Mouse (Mus musculus) monocyte, adult 5-6 weeks (primary cell): Measurements from ENCODE around the gene Csnk2a2. TPM values are rescaled to one million over a fixed set of nuclear protein-coding genes. Genes with fewer than 3 reads are reported as not detected.

Experiments used
- ATAC-seq: fragments of 153-309, 156-312 bp; replicated peaks from 2 replicates; pipeline ENCODE4 v1.8.0; 2017; ENCODE audit warnings: mild to moderate bottlenecking; ENCODE audit not compliant: low TSS enrichment, insufficient number of reproducible peaks, severe bottlenecking, poor library complexity, low FRiP score
- total RNA-seq: library from RNA; stranded (forward); fragments of 200-1000, 200-491, 200-594 nt; gene quantifications from 3 replicates; pipeline ENCODE4 v1.2.3, GENCODE M21; 2017

The Csnk2a2 gene
- total RNA-seq, 1 experiment from 2014 or later = 16.8 TPM

- peak; percentile 74 for ATAC-seq
Observed at GRCm38 (mm10) chr8:95488698-95489332, 1.0 kb downstream of the Csnk2a2 start.

- ATAC-seq = no peak
Observed at GRCm38 (mm10) chr8:95487800-95488697, 1.8 kb downstream of the Csnk2a2 start.

GRCm38 (mm10) chr8:95470008-95470407, 19.8 kb downstream of the Csnk2a2 start:
- no peak for ATAC-seq

GRCm38 (mm10) chr8:95468995-95469394, 20.8 kb downstream of the Csnk2a2 start:
- ATAC-seq = no peak

GRCm38 (mm10) chr8:95466543-95466942, 23.3 kb downstream of the Csnk2a2 start:
- no peak for ATAC-seq

- no peak for ATAC-seq
Observed at GRCm38 (mm10) chr8:95452518-95452917, 37.3 kb downstream of the Csnk2a2 start.

GRCm38 (mm10) chr8:95450271-95450670, 39.6 kb downstream of the Csnk2a2 start:
- no peak for ATAC-seq

- no peak for ATAC-seq
Observed at GRCm38 (mm10) chr8:95447661-95448060, 42.2 kb downstream of the Csnk2a2 start.

GRCm38 (mm10) chr8:95445042-95445441, 44.8 kb downstream of the Csnk2a2 start:
- no peak for ATAC-seq

- ATAC-seq = no peak
Observed at GRCm38 (mm10) chr8:95441491-95442039, 48.3 kb downstream of the Csnk2a2 start.

GRCm38 (mm10) chr8:95440168-95440709, 49.6 kb downstream of the Csnk2a2 start:
- ATAC-seq = no peak

- no peak for ATAC-seq
Observed at GRCm38 (mm10) chr8:95439421-95439820, 50.4 kb downstream of the Csnk2a2 start.

GRCm38 (mm10) chr8:95437341-95437992, 52.4 kb downstream of the Csnk2a2 start:
- ATAC-seq = no peak

- no peak for ATAC-seq
Observed at GRCm38 (mm10) chr8:95435930-95436329, 53.9 kb downstream of the Csnk2a2 start.

- ATAC-seq = no peak
Observed at GRCm38 (mm10) chr8:95435471-95435870, 54.4 kb downstream of the Csnk2a2 start.

GRCm38 (mm10) chr8:95434686-95435439, 55.0 kb downstream of the Csnk2a2 start, which contains the start of gene Cfap20:
Gene Cfap20, minus strand, starts transcription at chr8:95434869.
- peak; percentile 98 for ATAC-seq

GRCm38 (mm10) chr8:95434233-95434632, 55.6 kb downstream of the Csnk2a2 start:
- ATAC-seq = peak; percentile 4; the same call in 1 of the 2 replicates

- ATAC-seq = no peak
Observed at GRCm38 (mm10) chr8:95433124-95433523, 56.7 kb downstream of the Csnk2a2 start.
